Mouse (Mus musculus) frontal cortex, postnatal 10 days (tissue): ENCODE data around the gene Gm49711.
A peak's percentile ranks its signal among the peaks of the same experiment; 100 is the strongest.

Experiments
- DNase-seq, 2 experiments: peaks; one replicate each; pipeline ENCODE4 v3.0.0; 2022; ENCODE audit warnings: low spot score in 2 of 2, mixed read lengths in 1 of 2

Gene Gm49711

GRCm38 (mm10) chr16:92057852-92058643, at the start of gene Gm49711, which contains the start of the genes Mrps6 and Slc5a3:
Gene Gm49711, plus strand, starts transcription at chr16:92058316.
Gene Mrps6, plus strand, starts transcription at chr16:92058270.
Gene Slc5a3, plus strand, starts transcription at chr16:92058322.
- DNase-seq: peak; percentile 72 to 86

GRCm38 (mm10) chr16:92009586-92009985, 48.5 kb upstream of the Gm49711 start:
- DNase-seq: no peak

GRCm38 (mm10) chr16:92016792-92017191, 41.3 kb upstream of the Gm49711 start:
- DNase-seq: no peak

GRCm38 (mm10) chr16:92019141-92020118, 38.7 kb upstream of the Gm49711 start:
- DNase-seq: peak; percentile 9 to 23

GRCm38 (mm10) chr16:92021656-92022400, 36.3 kb upstream of the Gm49711 start:
- no peak for DNase-seq

- DNase-seq: no peak
Measured at GRCm38 (mm10) chr16:92022494-92023283, 35.4 kb upstream of the Gm49711 start.

- DNase-seq: no peak
Measured at GRCm38 (mm10) chr16:92033286-92033685, 24.8 kb upstream of the Gm49711 start.

GRCm38 (mm10) chr16:92034676-92035075, 23.4 kb upstream of the Gm49711 start:
- no peak for DNase-seq

- no peak for DNase-seq
Measured at GRCm38 (mm10) chr16:92036701-92037100, 21.4 kb upstream of the Gm49711 start.

GRCm38 (mm10) chr16:92037891-92038607, 20.1 kb upstream of the Gm49711 start:
- DNase-seq: no peak

GRCm38 (mm10) chr16:92039421-92039820, 18.7 kb upstream of the Gm49711 start:
- DNase-seq: no peak

- DNase-seq: no peak
Measured at GRCm38 (mm10) chr16:92039966-92040365, 18.1 kb upstream of the Gm49711 start.

- no peak for DNase-seq
Measured at GRCm38 (mm10) chr16:92051777-92052310, 6.3 kb upstream of the Gm49711 start.

- DNase-seq: no peak
Measured at GRCm38 (mm10) chr16:92052569-92052968, 5.5 kb upstream of the Gm49711 start.

- DNase-seq: no peak
Measured at GRCm38 (mm10) chr16:92056711-92057110, 1.4 kb upstream of the Gm49711 start.

- DNase-seq: no peak
Measured at GRCm38 (mm10) chr16:92057456-92057851, 662 bp upstream of the Gm49711 start.

GRCm38 (mm10) chr16:92058644-92059620, 816 bp downstream of the Gm49711 start:
- peak in 1 of 2 experiments; percentile 21 for DNase-seq

- no peak for DNase-seq
Measured at GRCm38 (mm10) chr16:92060213-92060612, 2.1 kb downstream of the Gm49711 start.

GRCm38 (mm10) chr16:92061586-92061985, 3.5 kb downstream of the Gm49711 start:
- DNase-seq: no peak
